In genomic region chr4:58670107-58670905, GRCm38 (mm10) we compare ENCODE assay signal across 9 mouse cellular contexts.
DNase-seq lines count a peak whose midpoint lies in the region; ATAC-seq lines count a peak whose summit lies in the region.
"Had no signal": no experiment of that assay in that cellular context is flagged by ENCODE, and none has a peak within 500 bp of the region (broad histone marks: within the 10 kb centered on the region; RNA-seq: fewer than 3 reads in every experiment).

No protein-coding gene starts in this region.

- H3K36me3 ChIP-seq in hindbrain, embryonic 15.5 days: no peaks in the 10 kb centered on the region
- H3K36me3 ChIP-seq: liver, embryonic 15.5 days had no signal

- H3K4me2 ChIP-seq in hindbrain, embryonic 15.5 days: peak overlapping the region; percentile 42
- H3K4me2 ChIP-seq: liver, embryonic 15.5 days had no signal

- WGBS in hindbrain, embryonic 15.5 days: 23% methylated on average over 15 of the region's 15 CpGs

- H3K27me3 ChIP-seq in hindbrain, embryonic 15.5 days: 0 out of 2 replicates have a peak, but pooled peaks cover 2% of the 10 kb centered on the region
- H3K27me3 ChIP-seq: liver, embryonic 15.5 days had no signal

- no peak overlapping the region for H3K27ac ChIP-seq in hindbrain, embryonic 15.5 days (replicated peaks)
- H3K27ac ChIP-seq: liver, embryonic 15.5 days had no signal

- peak; percentile 18 for DNase-seq in adrenal gland, postnatal 14 days
- DNase-seq in adrenal gland, adult 8-10 months: no peak
- peak; percentile 19 for DNase-seq in brain, adult 2 months (ENCODE audit: low read depth, low spot score)
- peak; percentile 26 to 31 for DNase-seq in lung, postnatal 4 days
- DNase-seq in frontal cortex, adult 2 months (ENCODE audit: extremely low spot score in 1 of 2, low spot score in 1 of 2): no peak
- DNase-seq in left cerebral cortex, adult 18-20 months (ENCODE audit: low spot score in 2 of 2): no peak
- no peak for DNase-seq in gastrocnemius, postnatal 36 days

- H3K4me3 ChIP-seq in hindbrain, embryonic 15.5 days: no peak overlapping the region
- H3K4me3 ChIP-seq: liver, embryonic 15.5 days had no signal

- intact Hi-C loops in gastrocnemius, postnatal 36 days (cut with DNase I): no loop called here

- ATAC-seq in hindbrain, embryonic 15.5 days (ENCODE audit: low FRiP score, low read depth): peak; percentile 73

- no peaks in the 10 kb centered on the region for H3K9me3 ChIP-seq in hindbrain, embryonic 15.5 days
- H3K9me3 ChIP-seq: liver, embryonic 15.5 days had no signal

- no peak overlapping the region for H3K9ac ChIP-seq in hindbrain, embryonic 15.5 days
- H3K9ac ChIP-seq: liver, embryonic 15.5 days had no signal

- H3K4me1 ChIP-seq in hindbrain, embryonic 15.5 days (replicated peaks): peaks cover 13% of the 10 kb centered on the region
- H3K4me1 ChIP-seq: liver, embryonic 15.5 days had no signal

Comparison
In these comparisons a context has a peak if more than half of its experiments do, and no peak if none do; other contexts are left out.
1. DNase-seq: peak in adrenal gland, postnatal 14 days (single experiment), brain, adult 2 months (single experiment) and lung, postnatal 4 days (2 of 2); none in adrenal gland, adult 8-10 months (single experiment), frontal cortex, adult 2 months (0 of 2), left cerebral cortex, adult 18-20 months (0 of 2) and gastrocnemius, postnatal 36 days (0 of 2).